Mouse (Mus musculus) cerebellum, postnatal 10 days (tissue): ENCODE measurements around the gene Gm8947.
"Not testable (repeated sequence)": the region's sequence is repeated elsewhere in the genome, so short reads cannot be mapped to it uniquely, and the experiment has no call there.

ENCODE experiments used
- DNase-seq, 2 experiments: peaks; one replicate each; pipeline ENCODE4 v3.0.0; 2021; ENCODE audit warnings: mixed read lengths in 2 of 2

Gene Gm8947

DNA sequence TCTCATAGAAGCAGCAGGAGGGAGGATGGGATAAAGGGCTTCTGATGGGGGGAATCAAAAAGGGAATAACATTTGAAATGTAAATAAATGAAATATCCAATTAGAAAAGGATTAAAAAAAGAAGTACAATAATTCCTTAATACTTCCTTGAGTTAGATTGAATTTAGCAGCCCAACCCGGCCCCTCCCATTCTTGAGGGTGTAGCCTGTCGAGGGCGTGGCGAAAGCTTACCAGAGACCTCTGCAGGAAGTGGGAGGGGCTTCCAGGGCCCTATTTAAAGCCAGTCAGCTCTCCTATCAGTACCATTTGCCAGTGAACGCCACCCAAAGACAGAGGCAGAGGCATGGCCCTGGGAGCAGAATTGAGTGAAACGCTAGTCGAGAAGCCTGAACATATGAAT, at the start of gene Gm8947:
Gm8947 (plus strand) TSS at position 302 of the 400 bp plus-strand sequence.
- DNase-seq, result not testable (repeated sequence)

GRCm38 (mm10) chr1:151144471-151145146, 47.6 kb upstream of the Gm8947 start:
- no peak for DNase-seq

DNA sequence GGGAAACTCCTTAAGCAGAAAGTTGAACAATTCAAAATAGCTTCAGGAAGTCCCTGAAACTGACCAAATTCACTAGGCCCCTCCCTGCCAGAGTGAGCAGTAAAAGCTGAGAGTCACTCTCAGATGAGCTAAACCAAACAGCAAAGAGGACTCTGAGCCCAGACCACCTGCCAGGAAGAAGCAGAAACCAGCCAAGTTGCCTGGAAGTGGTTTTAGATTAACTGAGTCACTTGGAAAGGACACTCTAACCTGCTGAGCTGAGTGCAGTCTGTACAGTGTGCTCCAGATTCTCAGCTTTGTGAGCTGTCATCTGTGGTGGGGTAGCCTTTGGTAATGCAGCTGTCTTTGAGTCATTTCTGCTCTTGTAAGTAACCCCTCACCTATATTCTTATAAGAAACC, 44.4 kb upstream of the Gm8947 start:
- peak in 1 of 2 experiments; percentile 14 for DNase-seq

- DNase-seq, result no peak
Observed at GRCm38 (mm10) chr1:151150211-151150610, 42.0 kb upstream of the Gm8947 start.

- no peak for DNase-seq
Observed at GRCm38 (mm10) chr1:151151089-151151488, 41.1 kb upstream of the Gm8947 start.

DNA sequence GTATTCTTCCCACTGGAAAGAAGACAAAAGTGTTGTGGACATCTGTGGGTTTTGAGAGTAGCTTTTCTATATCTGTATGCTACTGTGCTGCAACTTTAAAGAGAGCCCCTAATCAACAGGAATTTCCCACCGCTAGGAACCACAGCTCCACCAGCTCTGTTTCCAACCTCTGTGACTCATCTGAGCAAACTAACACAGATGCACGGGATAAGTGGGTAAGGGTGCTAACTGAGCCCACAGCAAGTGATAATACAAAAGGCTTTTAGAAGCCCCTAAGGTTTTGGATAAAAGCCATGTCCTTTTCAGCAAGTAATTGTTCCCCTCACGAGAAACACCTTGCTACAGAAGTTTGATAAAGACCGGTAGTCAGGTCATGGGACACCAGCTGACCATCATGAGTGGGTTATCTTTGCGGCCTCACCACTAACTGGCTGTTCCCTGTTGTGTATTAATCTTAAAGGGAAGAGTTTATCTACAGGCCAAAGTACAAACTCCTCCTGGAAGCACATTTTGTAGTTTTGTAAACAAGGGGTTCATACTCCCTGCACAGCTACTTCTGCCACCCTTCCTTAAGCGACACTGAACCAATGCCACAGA, 39.0 kb upstream of the Gm8947 start:
- no peak for DNase-seq

- not testable (repeated sequence) for DNase-seq
Observed at GRCm38 (mm10) chr1:151154131-151154530, 38.0 kb upstream of the Gm8947 start.

DNA sequence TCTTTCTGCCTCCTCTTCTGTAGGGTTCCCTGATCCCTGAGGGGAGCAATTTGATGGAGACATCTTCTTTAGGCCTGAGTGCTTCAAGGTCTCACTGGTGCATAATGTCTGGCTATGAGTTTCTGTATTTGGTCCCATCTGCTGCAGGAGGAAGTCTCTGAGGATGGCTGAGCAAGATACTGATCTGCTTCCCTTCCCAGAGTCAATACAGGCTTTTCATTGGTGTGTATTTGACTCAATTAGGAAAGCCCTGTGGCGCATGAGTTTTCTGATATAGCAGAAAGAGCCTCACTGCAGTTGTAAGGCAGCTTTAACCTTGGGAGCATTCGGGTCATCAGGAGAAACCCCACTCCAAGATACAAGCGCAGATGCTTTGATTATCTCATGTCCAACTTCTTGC, 36.0 kb upstream of the Gm8947 start:
- no peak for DNase-seq

GRCm38 (mm10) chr1:151156777-151157632, 35.2 kb upstream of the Gm8947 start:
- DNase-seq, result no peak

GRCm38 (mm10) chr1:151157963-151158856, 34.0 kb upstream of the Gm8947 start:
- peak in 1 of 2 experiments; percentile 6 for DNase-seq

DNA sequence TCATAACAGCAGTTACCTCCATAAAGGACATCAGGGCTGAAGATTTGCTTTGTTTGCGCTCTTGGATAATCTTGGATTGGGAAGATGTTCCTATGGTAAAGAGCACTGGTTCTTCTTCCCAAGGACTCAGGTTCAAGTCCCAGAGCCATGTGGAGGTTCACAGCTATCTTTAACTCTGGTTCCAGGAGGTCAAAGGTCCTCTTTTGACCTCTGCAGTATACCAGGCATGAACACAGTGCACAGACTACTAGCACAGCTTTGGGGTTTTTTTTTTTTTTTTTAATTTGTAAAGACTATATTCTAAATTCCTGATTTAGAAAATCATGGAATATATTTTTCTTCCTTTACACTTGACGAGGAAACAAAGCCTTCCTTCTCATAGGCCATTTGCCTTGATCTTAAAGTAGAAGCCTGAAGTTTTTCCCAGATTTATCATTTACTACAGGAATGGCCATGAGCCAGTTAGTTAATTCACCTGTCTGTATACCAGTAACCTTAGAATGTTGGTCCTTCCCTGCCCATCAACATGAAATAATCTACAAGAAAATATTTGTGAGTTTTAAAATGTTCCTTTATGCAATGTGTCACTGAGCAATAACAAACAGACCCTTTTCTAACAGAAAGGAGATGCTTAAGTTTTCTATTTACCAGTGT, 33.2 kb upstream of the Gm8947 start:
- no peak for DNase-seq

DNA sequence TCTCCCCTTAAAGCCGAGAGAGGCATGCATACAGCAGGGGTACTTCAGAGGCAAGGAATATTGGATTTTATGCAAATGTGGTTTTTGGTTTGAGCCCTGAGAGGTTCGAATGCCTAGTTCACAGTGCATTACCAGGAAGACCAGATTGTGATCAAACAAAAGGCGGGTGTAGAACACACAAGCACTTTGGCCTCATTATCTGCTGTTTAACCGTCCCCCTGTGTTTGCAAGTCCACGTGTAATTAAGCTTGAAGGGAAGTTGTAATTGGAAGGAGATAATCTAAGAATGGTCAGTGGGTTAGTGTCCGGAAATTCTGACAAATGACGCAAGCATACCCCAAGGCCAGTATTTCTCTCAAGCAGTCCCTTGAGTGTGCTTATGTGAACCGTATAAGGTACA, 26.1 kb upstream of the Gm8947 start:
- DNase-seq, result no peak

GRCm38 (mm10) chr1:151167297-151168047, 24.7 kb upstream of the Gm8947 start:
- peak in 1 of 2 experiments; percentile 11 for DNase-seq

GRCm38 (mm10) chr1:151168637-151169036, 23.5 kb upstream of the Gm8947 start:
- DNase-seq, result no peak

DNA sequence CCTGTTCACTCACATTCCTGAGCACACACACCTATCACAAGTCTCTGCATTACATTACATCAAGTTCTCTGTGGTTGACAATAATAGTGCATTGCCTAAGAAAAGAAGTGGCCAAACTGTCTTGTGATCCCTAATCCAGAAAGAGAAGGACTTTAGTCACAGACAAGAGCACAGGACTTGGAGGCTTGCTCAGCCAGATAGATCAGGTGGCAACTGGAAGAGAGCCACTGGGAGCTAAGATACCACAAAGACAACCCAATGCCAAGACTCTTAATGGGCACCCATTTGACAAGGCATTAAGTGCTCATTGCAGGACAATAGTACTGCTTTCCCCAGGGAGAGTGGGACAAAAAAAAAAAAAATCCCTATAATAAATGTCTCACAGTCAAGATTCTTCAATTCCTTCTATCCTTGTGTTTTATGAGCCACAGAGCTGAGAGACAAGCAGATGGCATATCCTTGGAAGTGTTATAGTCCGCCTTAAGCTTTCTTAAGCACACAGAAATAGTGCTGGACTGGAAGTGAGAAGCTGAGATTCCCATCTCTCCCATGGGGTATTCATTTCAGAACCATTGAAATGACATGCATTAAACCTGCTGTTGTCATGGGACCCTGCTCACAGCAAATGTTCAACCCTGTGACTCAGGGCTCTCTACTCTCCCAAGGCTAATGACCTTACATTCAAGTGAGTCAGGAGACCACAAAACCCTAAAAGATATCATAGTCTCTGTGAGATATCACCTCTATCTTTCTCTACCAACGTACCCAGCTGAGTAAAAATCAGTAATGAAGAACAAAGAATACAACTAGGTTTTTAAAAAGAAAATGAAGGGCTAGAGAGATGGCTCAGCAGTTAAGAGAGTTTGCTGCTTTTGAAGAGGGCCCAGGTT, 20.4 kb upstream of the Gm8947 start:
- peak in 1 of 2 experiments; percentile 13 for DNase-seq

DNA sequence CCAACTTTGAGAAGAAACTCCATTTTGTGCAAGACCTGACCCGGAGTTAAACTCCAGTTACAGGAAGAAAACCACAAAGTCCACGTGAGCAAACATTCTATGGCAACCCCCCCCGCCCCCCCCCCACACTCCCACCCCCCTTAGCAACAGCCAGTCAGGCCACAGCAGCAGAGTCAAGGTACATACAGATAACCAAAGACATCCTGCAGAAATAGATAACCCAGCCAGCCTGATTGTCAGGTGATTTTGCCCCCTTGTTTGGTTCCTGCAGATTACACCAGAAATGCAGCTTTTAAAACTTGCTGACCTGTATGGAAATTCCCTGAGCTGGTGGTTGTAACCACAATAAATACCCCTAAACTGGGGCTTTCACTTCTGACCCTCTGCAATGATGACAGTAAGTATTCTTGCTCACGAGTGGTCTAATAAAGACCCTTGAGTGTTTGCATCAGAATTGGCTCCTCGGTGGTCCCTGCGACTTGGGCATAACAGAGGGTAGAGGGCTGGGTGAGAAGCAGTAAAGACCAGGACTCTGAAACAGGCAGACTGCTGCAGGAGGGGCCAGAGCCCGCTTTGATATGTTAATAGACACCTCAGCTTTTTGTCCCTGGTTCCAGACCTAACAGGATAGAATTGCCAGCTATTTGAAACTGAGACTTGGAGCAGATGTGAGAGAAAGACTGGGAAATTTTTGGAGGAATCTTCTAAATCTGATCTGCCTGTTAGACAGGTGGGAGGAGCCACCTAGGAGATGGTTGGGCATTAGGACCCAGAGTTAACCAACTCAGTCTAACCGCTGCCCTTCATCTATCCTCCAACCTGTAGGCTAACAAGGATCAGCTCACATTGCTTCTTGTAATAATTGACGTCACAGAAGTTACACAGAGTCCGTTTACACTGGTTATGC, 14.9 kb upstream of the Gm8947 start:
- peak in 1 of 2 experiments; percentile 22 for DNase-seq

DNA sequence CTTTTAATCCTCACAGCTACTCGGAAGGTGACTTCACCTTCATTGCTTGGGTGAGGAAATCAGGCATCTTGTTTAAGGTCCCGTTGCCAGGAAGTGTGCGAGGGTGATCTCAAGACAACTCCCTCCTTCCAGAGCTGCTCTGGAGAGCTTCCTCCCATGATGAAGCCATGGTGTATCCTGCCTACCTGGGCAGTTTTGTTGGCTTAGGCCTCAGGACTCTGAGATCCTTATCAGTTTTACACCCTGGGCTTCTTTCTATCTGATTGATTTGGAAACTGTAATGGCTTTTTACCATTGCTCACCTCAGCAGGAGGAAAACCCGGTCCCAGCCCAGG, 14.3 kb upstream of the Gm8947 start:
- DNase-seq, result no peak

DNA sequence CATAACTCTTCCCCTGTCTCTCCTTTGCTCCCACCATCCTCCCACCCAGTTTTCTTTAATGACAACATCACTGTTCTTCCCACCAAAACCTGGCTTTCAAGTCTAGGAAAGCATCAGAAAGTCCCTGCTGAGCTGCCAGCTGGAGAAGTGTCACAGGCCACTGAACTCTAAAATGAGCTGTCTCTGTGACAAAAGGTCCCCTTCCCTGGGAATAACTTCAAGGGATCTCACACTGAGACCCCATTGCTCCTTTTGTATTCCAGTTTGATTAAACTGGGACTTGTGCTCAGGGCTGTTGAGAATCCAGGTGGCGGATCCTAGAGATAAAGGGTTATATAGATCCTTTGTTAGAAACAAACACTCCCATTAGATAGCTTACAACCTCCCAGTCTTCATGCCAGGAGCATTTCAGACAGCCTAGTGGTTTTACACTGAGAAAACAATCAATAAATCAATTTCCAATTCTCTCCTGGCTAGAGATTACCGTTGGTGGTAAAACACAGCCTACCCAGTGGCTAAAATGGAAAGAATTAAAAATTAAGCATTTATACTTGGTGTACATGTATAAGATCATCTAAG, 13.6 kb upstream of the Gm8947 start:
- peak in 1 of 2 experiments; percentile 27 for DNase-seq

DNA sequence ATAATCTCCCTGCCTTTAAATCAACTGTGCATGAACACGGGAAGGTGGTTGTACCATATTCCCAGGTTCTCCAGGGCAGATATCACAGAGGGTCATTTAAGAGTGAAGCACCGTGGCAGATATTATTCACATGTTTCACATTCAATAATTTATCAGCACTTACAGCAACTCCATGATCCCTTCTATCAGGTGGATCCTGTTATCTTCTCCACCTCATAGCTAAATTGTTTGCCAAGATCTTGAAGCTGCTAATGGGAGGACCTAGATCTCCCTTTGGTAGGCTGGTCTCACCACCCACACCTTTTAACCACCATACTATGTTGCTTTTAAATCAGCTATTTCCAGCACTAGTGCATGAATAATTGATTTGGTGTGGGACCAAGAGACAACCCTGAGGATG, 12.0 kb upstream of the Gm8947 start:
- DNase-seq, result no peak
